Mouse (Mus musculus): ENCODE results near the gene Gtf2ird1.
"Not testable (repeated sequence)": the region's sequence is repeated elsewhere in the genome, so short reads cannot be mapped to it uniquely, and the experiment has no call there.

Gtf2ird1 gene

GRCm38 (mm10) chr5:134401841-134402240, 54.7 kb downstream of the Gtf2ird1 start:
- DNase-seq = no peak

- no peak for DNase-seq
Measured at GRCm38 (mm10) chr5:134397434-134398163, 58.9 kb downstream of the Gtf2ird1 start.

GRCm38 (mm10) chr5:134396519-134396918, 60.0 kb downstream of the Gtf2ird1 start:
- no peak for DNase-seq

- DNase-seq = peak; percentile 31 to 47
Measured at GRCm38 (mm10) chr5:134394624-134395023, 61.9 kb downstream of the Gtf2ird1 start.

- peak; percentile 28 for DNase-seq
Measured at GRCm38 (mm10) chr5:134393624-134394023, 62.9 kb downstream of the Gtf2ird1 start.

- peak; percentile 46 to 62 for DNase-seq
Measured at GRCm38 (mm10) chr5:134385106-134385505, 71.4 kb downstream of the Gtf2ird1 start.

- no peak for DNase-seq
Measured at GRCm38 (mm10) chr5:134375256-134375655, 81.3 kb downstream of the Gtf2ird1 start.

- DNase-seq = peak; percentile 67 to 79
Measured at GRCm38 (mm10) chr5:134374546-134374945, 82.0 kb downstream of the Gtf2ird1 start.

- peak; percentile 60 to 62 for DNase-seq
Measured at GRCm38 (mm10) chr5:134373912-134374488, 82.5 kb downstream of the Gtf2ird1 start.

GRCm38 (mm10) chr5:134372926-134373658, 83.4 kb downstream of the Gtf2ird1 start:
- no peak for DNase-seq

GRCm38 (mm10) chr5:134371511-134372289, 84.8 kb downstream of the Gtf2ird1 start:
- DNase-seq = no peak

GRCm38 (mm10) chr5:134370831-134371230, 85.7 kb downstream of the Gtf2ird1 start:
- no peak for DNase-seq

- no peak for DNase-seq
Measured at GRCm38 (mm10) chr5:134359101-134359500, 97.4 kb downstream of the Gtf2ird1 start.

- DNase-seq = not testable (repeated sequence)
Measured at GRCm38 (mm10) chr5:134355372-134355771, 101.1 kb downstream of the Gtf2ird1 start.

- DNase-seq = no peak
Measured at GRCm38 (mm10) chr5:134353117-134353516, 103.4 kb downstream of the Gtf2ird1 start.

GRCm38 (mm10) chr5:134352527-134353001, 104.0 kb downstream of the Gtf2ird1 start:
- no peak for DNase-seq

- peak; percentile 75 to 84 for DNase-seq
Measured at GRCm38 (mm10) chr5:134350660-134351059, 105.9 kb downstream of the Gtf2ird1 start.

GRCm38 (mm10) chr5:134347066-134347465, 109.5 kb downstream of the Gtf2ird1 start:
- DNase-seq = no peak

- DNase-seq = peak in 1 of 2 experiments; percentile 17
Measured at GRCm38 (mm10) chr5:134345449-134345848, 111.1 kb downstream of the Gtf2ird1 start.

- DNase-seq = no peak
Measured at GRCm38 (mm10) chr5:134344076-134344475, 112.4 kb downstream of the Gtf2ird1 start.

- not testable (repeated sequence) for DNase-seq
Measured at GRCm38 (mm10) chr5:134343530-134343929, 113.0 kb downstream of the Gtf2ird1 start.

GRCm38 (mm10) chr5:134342503-134343205, 113.9 kb downstream of the Gtf2ird1 start:
- no peak for DNase-seq

Measured in lung, adult 18-20 months (tissue).